Comparison of ENCODE assay signal across 9 mouse cellular contexts in the genomic region with DNA sequence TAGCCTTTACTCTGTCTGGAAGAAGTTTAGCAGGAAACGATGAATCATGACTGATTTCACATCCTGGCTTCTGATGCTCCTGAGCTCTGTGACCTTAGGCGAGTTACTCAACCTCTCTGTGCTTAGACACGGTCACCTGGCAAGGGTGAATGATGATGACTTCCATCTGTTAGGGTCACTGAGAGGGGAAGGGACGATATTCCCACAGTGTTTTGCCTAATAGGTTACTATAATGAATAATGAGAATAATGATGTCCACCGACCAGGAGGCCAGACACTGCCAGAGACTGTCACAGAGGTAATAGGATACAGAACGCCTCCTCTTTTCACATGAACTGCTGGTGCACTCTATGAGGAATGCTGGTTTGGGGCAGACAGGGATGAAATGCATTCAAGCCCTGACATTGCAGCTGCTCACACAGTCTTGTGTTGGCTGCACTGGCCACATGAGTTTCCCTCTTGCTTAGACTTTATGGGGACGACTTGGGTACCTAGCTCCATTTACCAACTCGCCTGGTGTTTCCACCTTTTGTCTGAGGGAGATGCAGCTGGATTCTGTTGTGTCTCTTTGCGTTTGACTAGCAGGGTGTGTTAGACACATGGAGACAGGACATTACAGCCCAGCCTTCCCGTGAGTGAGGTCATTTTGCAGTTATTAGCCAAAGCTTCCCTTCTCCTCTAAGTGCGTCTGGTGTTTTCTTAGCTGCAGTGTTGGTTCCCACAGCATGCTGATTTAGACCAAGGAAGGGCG. TPM values are rescaled to one million over a fixed set of nuclear protein-coding genes. Genes with fewer than 3 reads are reported as not detected.
DNase-seq lines count a peak whose midpoint lies in the region; ATAC-seq and TF ChIP-seq lines count a peak whose summit lies in the region.
"Had no signal": no experiment of that assay in that cellular context is flagged by ENCODE, and none has a peak within 500 bp of the region (broad histone marks: within the 10 kb centered on the region; RNA-seq: fewer than 3 reads in every experiment).

No protein-coding gene starts in this region.

- peaks cover 14% of the 10 kb centered on the region for H3K4me1 ChIP-seq in lung, embryonic 15.5 days
- H3K4me1 ChIP-seq in intestine, embryonic 15.5 days (replicated peaks): peaks cover 6% of the 10 kb centered on the region
- H3K4me1 ChIP-seq in stomach, postnatal 0 days (replicated peaks; ENCODE audit: control insufficient read depth, insufficient read depth): no peaks in the 10 kb centered on the region

- no peak overlapping the region for H3K4me3 ChIP-seq in lung, embryonic 15.5 days
- H3K4me3 ChIP-seq in intestine, embryonic 15.5 days (replicated peaks): no peak overlapping the region
- no peak overlapping the region for H3K4me3 ChIP-seq in stomach, postnatal 0 days (ENCODE audit: low read depth, low read length)
- H3K4me3 ChIP-seq: neural tube, embryonic 12.5 days had no signal

- no peaks in the 10 kb centered on the region for H3K9me3 ChIP-seq in lung, embryonic 15.5 days
- H3K9me3 ChIP-seq in intestine, embryonic 15.5 days: no peaks in the 10 kb centered on the region
- H3K9me3 ChIP-seq in stomach, postnatal 0 days (ENCODE audit: control insufficient read depth, low read length): no peaks in the 10 kb centered on the region
- H3K9me3 ChIP-seq: neural tube, embryonic 12.5 days had no signal

- no peak for ATAC-seq in lung, embryonic 15.5 days (ENCODE audit: borderline replicate concordance, extremely low read depth, low FRiP score, low TSS enrichment)
- peak; percentile 32 for ATAC-seq in intestine, embryonic 15.5 days
- ATAC-seq in stomach, postnatal 0 days (ENCODE audit: low FRiP score, low TSS enrichment): peak; percentile 36; the same call in 1 of the 2 replicates
- ATAC-seq in megakaryocyte progenitor cell, adult 5-6 weeks (replicated peaks; ENCODE audit: poor library complexity): no peak

- peak overlapping the region; percentile 60; the same call in 1 of the 2 replicates for H3K27ac ChIP-seq in lung, embryonic 15.5 days
- peak overlapping the region; percentile 23; the same call in 1 of the 2 replicates for H3K27ac ChIP-seq in intestine, embryonic 15.5 days
- H3K27ac ChIP-seq in stomach, postnatal 0 days (replicated peaks): peak overlapping the region; percentile 56; the same call in 1 of the 2 replicates
- H3K27ac ChIP-seq: neural tube, embryonic 12.5 days had no signal

- TF ChIP-seq EP300 in stomach, postnatal 0 days (optimal IDR thresholded peaks at IDR 0.05): no peak

- no peak for DNase-seq in lung, postnatal 14 days
- DNase-seq in gastrocnemius, postnatal 25 days: peak; percentile 38
- no peak for DNase-seq in stomach, postnatal 0 days (ENCODE audit: low spot score)
- DNase-seq in spleen, adult 18-20 months: no peak

- no peak for TF ChIP-seq CTCF in stomach, postnatal 0 days (IDR thresholded peaks at IDR 0.05; ENCODE audit: low read depth)

- H3K36me3 ChIP-seq in lung, embryonic 15.5 days: no peaks in the 10 kb centered on the region
- no peaks in the 10 kb centered on the region for H3K36me3 ChIP-seq in intestine, embryonic 15.5 days
- no peaks in the 10 kb centered on the region for H3K36me3 ChIP-seq in stomach, postnatal 0 days (ENCODE audit: control insufficient read depth, insufficient read depth, low read length)
- H3K36me3 ChIP-seq: neural tube, embryonic 12.5 days had no signal

- no peaks in the 10 kb centered on the region for H3K27me3 ChIP-seq in lung, embryonic 15.5 days
- H3K27me3 ChIP-seq in intestine, embryonic 15.5 days (replicated peaks): no peaks in the 10 kb centered on the region
- H3K27me3 ChIP-seq in stomach, postnatal 0 days (ENCODE audit: control insufficient read depth, insufficient read depth, low read length): no peaks in the 10 kb centered on the region
- H3K27me3 ChIP-seq: neural tube, embryonic 12.5 days had no signal

- no peak overlapping the region for H3K4me2 ChIP-seq in lung, embryonic 15.5 days
- no peak overlapping the region for H3K4me2 ChIP-seq in intestine, embryonic 15.5 days (replicated peaks)
- H3K4me2 ChIP-seq in stomach, postnatal 0 days (replicated peaks; ENCODE audit: low read depth): no peak overlapping the region
- H3K4me2 ChIP-seq: neural tube, embryonic 12.5 days had no signal

- no peak overlapping the region for H3K9ac ChIP-seq in lung, embryonic 15.5 days
- H3K9ac ChIP-seq in intestine, embryonic 15.5 days: no peak overlapping the region
- H3K9ac ChIP-seq in stomach, postnatal 0 days (ENCODE audit: low read length): no peak overlapping the region
- H3K9ac ChIP-seq: neural tube, embryonic 12.5 days had no signal

- 37% methylated on average over 12 of the region's 12 CpGs for WGBS in lung, embryonic 15.5 days
- 41% methylated on average over 12 of the region's 12 CpGs for WGBS in intestine, embryonic 15.5 days
- WGBS in stomach, postnatal 0 days: 41% methylated on average over 12 of the region's 12 CpGs

RNA-seq across cellular contexts. Expression of gene Sparcl1, which starts 14.9 kb away (rescaled TPM):
- polyA plus RNA-seq in lung, embryonic 15.5 days (2015; fragmentation: Nextera tagmentation; extraction: Ambion mirVana): 343 and 369 TPM in 2 replicates
- total RNA-seq in gastrocnemius, postnatal 25 days (2021): 100 to 1,000 TPM; 106 to 110 TPM
- 185 and 198 TPM in 2 replicates for polyA plus RNA-seq in intestine, embryonic 15.5 days (2015; fragmentation: Nextera tagmentation; extraction: Ambion mirVana)
- 206 and 241 TPM in 2 replicates for polyA plus RNA-seq in stomach, postnatal 0 days (2015; fragmentation: Nextera tagmentation; extraction: Ambion mirVana)
- total RNA-seq in megakaryocyte progenitor cell, adult 5-6 weeks (2015): not detected in 2 replicates
- not detected in 2 replicates for total RNA-seq in megakaryocyte progenitor cell, adult 5-6 weeks (2017)

RNA-seq across cellular contexts. Expression of gene Dspp, which starts 42.1 kb away (rescaled TPM):
- 0.04 TPM in 1 of 2 replicates, not detected in the other for polyA plus RNA-seq in lung, embryonic 15.5 days (2015; fragmentation: Nextera tagmentation; extraction: Ambion mirVana)
- not detected for total RNA-seq in gastrocnemius, postnatal 25 days (2021)
- polyA plus RNA-seq in intestine, embryonic 15.5 days (2015; fragmentation: Nextera tagmentation; extraction: Ambion mirVana): not detected in 2 replicates
- not detected in 2 replicates for polyA plus RNA-seq in stomach, postnatal 0 days (2015; fragmentation: Nextera tagmentation; extraction: Ambion mirVana)
- not detected in 2 replicates for total RNA-seq in megakaryocyte progenitor cell, adult 5-6 weeks (2015)
- not detected in 2 replicates for total RNA-seq in megakaryocyte progenitor cell, adult 5-6 weeks (2017)
- polyA plus RNA-seq: neural tube, embryonic 12.5 days had no signal

RNA-seq across cellular contexts. Expression of gene Gm17660, which starts 51.0 kb away (rescaled TPM):
- polyA plus RNA-seq in lung, embryonic 15.5 days (2015; fragmentation: Nextera tagmentation; extraction: Ambion mirVana): 0.42 TPM in 1 of 2 replicates, not detected in the other
- total RNA-seq in gastrocnemius, postnatal 25 days (2021): not detected
- polyA plus RNA-seq in intestine, embryonic 15.5 days (2015; fragmentation: Nextera tagmentation; extraction: Ambion mirVana): not detected in 2 replicates
- 0.35 TPM in 1 of 2 replicates, not detected in the other for polyA plus RNA-seq in stomach, postnatal 0 days (2015; fragmentation: Nextera tagmentation; extraction: Ambion mirVana)
- not detected in 2 replicates for total RNA-seq in megakaryocyte progenitor cell, adult 5-6 weeks (2015)
- not detected in 2 replicates for total RNA-seq in megakaryocyte progenitor cell, adult 5-6 weeks (2017)
- total RNA-seq: left cerebral cortex, adult 18-20 months had no signal
- polyA plus RNA-seq: neural tube, embryonic 12.5 days had no signal

Comparison
In these comparisons a context has a peak if more than half of its experiments do, and no peak if none do; other contexts are left out.
1. ATAC-seq: peak in intestine, embryonic 15.5 days (single experiment) and stomach, postnatal 0 days (single experiment); none in lung, embryonic 15.5 days (single experiment) and megakaryocyte progenitor cell, adult 5-6 weeks (single experiment).
2. Peak in every context shown above with its lines, with median percentiles within 50 percentile points of each other: H3K27ac ChIP-seq.